Mouse (Mus musculus) heart, embryonic 16.5 days (tissue): ENCODE results near the gene Mmp11. TPM values are rescaled to one million over a fixed set of nuclear protein-coding genes. Genes with fewer than 3 reads are reported as not detected.

Source experiments
- ATAC-seq: fragments of 200-750 bp; cut with Nextera tagmentation; replicated peaks from 2 replicates; pipeline ENCODE4 v1.8.0; 2017; ENCODE audit warnings: moderate number of reproducible peaks; ENCODE audit not compliant: insufficient read depth, low FRiP score; ENCODE audit errors: extremely low read depth
- H3K27ac ChIP-seq: fragments of 300-500 bp; sonication (generic); 2 replicates; pipeline ENCODE4 v1.5.1; 2014; ENCODE audit warnings: mild to moderate bottlenecking, low read length, control low read depth, moderate library complexity
- H3K27me3 ChIP-seq: fragments of 300-500 bp; sonication (generic); 2 replicates; pipeline ENCODE4 v1.6.1; 2014; ENCODE audit warnings: low read length, mixed read lengths; ENCODE audit not compliant: control insufficient read depth, insufficient read depth
- H3K36me3 ChIP-seq: fragments of 300-500 bp; sonication (generic); 2 replicates; pipeline ENCODE4 v1.6.1; 2014; ENCODE audit not compliant: control insufficient read depth, insufficient read depth
- H3K4me1 ChIP-seq: fragments of 300-500 bp; sonication (generic); 2 replicates; pipeline ENCODE4 v1.6.1; 2014; ENCODE audit warnings: low read length, mixed read lengths; ENCODE audit not compliant: control insufficient read depth, insufficient read depth
- H3K4me2 ChIP-seq: fragments of 300-500 bp; sonication (generic); 2 replicates; pipeline ENCODE4 v1.6.1; 2014; ENCODE audit warnings: low read depth, mild to moderate bottlenecking, control low read depth, low read length
- H3K4me3 ChIP-seq: fragments of 300-500 bp; sonication (generic); 2 replicates; pipeline ENCODE4 v1.5.1; 2014; ENCODE audit warnings: mild to moderate bottlenecking, control low read depth, low read length
- H3K9ac ChIP-seq: fragments of 300-500 bp; sonication (generic); 2 replicates; pipeline ENCODE4 v1.6.1; 2014; ENCODE audit warnings: low read length, control low read depth
- H3K9me3 ChIP-seq: fragments of 300-500 bp; sonication (generic); replicated peaks from 2 replicates; pipeline ENCODE4 v1.6.1; 2016; ENCODE audit warnings: low read length; ENCODE audit not compliant: control insufficient read depth
- whole genome bisulfite sequencing: fragments of 180-500 bp; shearing (Covaris S2); extraction: QIAGEN DNeasy Blood & Tissue Kit; methylation state at CpG from one replicate; pipeline ENCODE4 v1.1.7; 2014; 5-methylcytosine and 5-hydroxymethylcytosine counted together
- polyA plus RNA-seq: library from polyadenylated mRNA; unstranded; fragments of >200 nt; fragmentation: Nextera tagmentation; extraction: Ambion mirVana; gene quantifications from 2 replicates; pipeline ENCODE4 v1.2.1, GENCODE M21; 2015

Gene Mmp11
- polyA plus RNA-seq, 1 experiment from 2014 or later: 26.4 TPM

- H3K4me3 ChIP-seq: no peak within 1 kb of the TSS
- 73% methylated on average over 5 of the region's 5 CpGs for WGBS
- no peaks in the 10 kb centered on the region for H3K9me3 ChIP-seq
- H3K4me2 ChIP-seq: no peak within 1 kb of the TSS
- ATAC-seq: no peak
- H3K27me3 ChIP-seq: no peaks in the 10 kb centered on the region
- H3K4me1 ChIP-seq: peaks cover 14% of the 10 kb centered on the region
- H3K9ac ChIP-seq: no peak within 1 kb of the TSS
- H3K27ac ChIP-seq: no peak within 1 kb of the TSS
- H3K36me3 ChIP-seq: no peaks in the 10 kb centered on the region
Measured at GRCm38 (mm10) chr10:75940520-75940919, 4.2 kb upstream of the Mmp11 start, which contains the start of gene Gm867. Gene Gm867, minus strand, starts transcription at chr10:75940672.

- 50% methylated on average over 9 of the region's 9 CpGs for WGBS
- H3K4me2 ChIP-seq: no peak overlapping the region
- H3K27ac ChIP-seq: no peak overlapping the region
- H3K4me3 ChIP-seq: no peak overlapping the region
- ATAC-seq: no peak
- H3K4me1 ChIP-seq: peaks cover 17% of the 10 kb centered on the region
- H3K9me3 ChIP-seq: no peaks in the 10 kb centered on the region
- no peaks in the 10 kb centered on the region for H3K27me3 ChIP-seq
- H3K36me3 ChIP-seq: no peaks in the 10 kb centered on the region
- H3K9ac ChIP-seq: no peak overlapping the region
Measured at GRCm38 (mm10) chr10:75939481-75940234, 3.4 kb upstream of the Mmp11 start.

GRCm38 (mm10) chr10:75937851-75938643, 1.8 kb upstream of the Mmp11 start:
- no peak for ATAC-seq
- WGBS: 54% methylated on average over 10 of the region's 10 CpGs

GRCm38 (mm10) chr10:75936909-75937667, 792 bp upstream of the Mmp11 start:
- H3K36me3 ChIP-seq: no peaks in the 10 kb centered on the region
- peaks cover 20% of the 10 kb centered on the region for H3K4me1 ChIP-seq
- peak overlapping the region; percentile 60 for H3K4me3 ChIP-seq
- ATAC-seq: no peak
- peak overlapping the region; percentile 11; the same call in 1 of the 2 replicates for H3K27ac ChIP-seq
- peak overlapping the region; percentile 80 for H3K4me2 ChIP-seq
- no peaks in the 10 kb centered on the region for H3K27me3 ChIP-seq
- WGBS: 35% methylated on average over 18 of the region's 18 CpGs
- H3K9me3 ChIP-seq: no peaks in the 10 kb centered on the region
- H3K9ac ChIP-seq: peak overlapping the region; percentile 84

More at GRCm38 (mm10) chr10:75937851-75938643, 1.8 kb upstream of the Mmp11 start:
- Histone ChIP-seq H3K4me3 (peak overlapping the region; percentile 60), H3K9ac (0 out of 2 replicates have a peak overlapping the region, but pooled peaks have one; percentile 7), H3K9me3 (no peaks in the 10 kb centered on the region), H3K27me3 (no peaks in the 10 kb centered on the region), H3K4me1 (peaks cover 15% of the 10 kb centered on the region), H3K36me3 (no peaks in the 10 kb centered on the region), H3K27ac (no peak overlapping the region), H3K4me2 (peak overlapping the region; percentile 80)

GRCm38 (mm10) chr10:75934991-75935390, 1.3 kb downstream of the Mmp11 start:
- WGBS: 71% methylated on average over 1 of the region's 1 CpGs
- Histone ChIP-seq H3K4me3 (no peak overlapping the region), H3K4me2 (peak overlapping the region; percentile 80), H3K27ac (peak overlapping the region; percentile 87; the same call in 1 of the 2 replicates), H3K4me1 (peaks cover 36% of the 10 kb centered on the region), H3K9ac (peak overlapping the region; percentile 84; the same call in 1 of the 2 replicates), H3K36me3 (no peaks in the 10 kb centered on the region), H3K27me3 (peaks cover 4% of the 10 kb centered on the region), H3K9me3 (no peaks in the 10 kb centered on the region)
- no peak for ATAC-seq

- Histone ChIP-seq H3K4me3 (peak within 1 kb of the TSS; percentile 61), H3K4me1 (peaks cover 30% of the 10 kb centered on the region), H3K4me2 (peak within 1 kb of the TSS; percentile 80), H3K9me3 (no peaks in the 10 kb centered on the region), H3K27me3 (peaks cover 4% of the 10 kb centered on the region), H3K9ac (peak within 1 kb of the TSS; percentile 80), H3K27ac (peak within 1 kb of the TSS; percentile 69), H3K36me3 (no peaks in the 10 kb centered on the region; the same call in 1 of the 2 replicates)
- no peak for ATAC-seq
- WGBS: 49% methylated on average over 6 of the region's 6 CpGs
Measured at GRCm38 (mm10) chr10:75932891-75933290, 3.4 kb downstream of the Mmp11 start, which contains the start of gene Chchd10. Gene Chchd10, plus strand, starts transcription at chr10:75933130.

- Histone ChIP-seq H3K4me3 (peak overlapping the region; percentile 61), H3K36me3 (no peaks in the 10 kb centered on the region; the same call in 1 of the 2 replicates), H3K9ac (peak overlapping the region; percentile 80), H3K9me3 (no peaks in the 10 kb centered on the region), H3K27me3 (peaks cover 4% of the 10 kb centered on the region), H3K4me2 (peak overlapping the region; percentile 80), H3K27ac (peak overlapping the region; percentile 69), H3K4me1 (peaks cover 27% of the 10 kb centered on the region)
- under 1% methylated on average over 44 of the region's 44 CpGs for WGBS
- peak; percentile 69 for ATAC-seq
Measured at GRCm38 (mm10) chr10:75932081-75932678, 4.1 kb downstream of the Mmp11 start.

- peak overlapping the region; percentile 80 for H3K4me2 ChIP-seq
- WGBS: 32% methylated on average over 7 of the region's 7 CpGs
- peaks cover 24% of the 10 kb centered on the region for H3K4me1 ChIP-seq
- H3K27ac ChIP-seq: no peak overlapping the region
- H3K4me3 ChIP-seq: peak overlapping the region; percentile 61
- no peaks in the 10 kb centered on the region; the same call in 1 of the 2 replicates for H3K36me3 ChIP-seq
- peak overlapping the region; percentile 4; the same call in 1 of the 2 replicates for H3K9ac ChIP-seq
- no peaks in the 10 kb centered on the region for H3K9me3 ChIP-seq
- no peak for ATAC-seq
- peaks cover 4% of the 10 kb centered on the region for H3K27me3 ChIP-seq
Measured at GRCm38 (mm10) chr10:75931311-75931710, 5.0 kb downstream of the Mmp11 start.
